Mouse (Mus musculus) embryonic facial prominence, embryonic 13.5 days (tissue): ENCODE data around the gene Lrrc57. TPM values are rescaled to one million over a fixed set of nuclear protein-coding genes. Genes with fewer than 3 reads are reported as not detected.
"Not testable (repeated sequence)": the region's sequence is repeated elsewhere in the genome, so short reads cannot be mapped to it uniquely, and the experiment has no call there.

ENCODE experiments used
- ATAC-seq: fragments of 200-750 bp; cut with Nextera tagmentation; 2 replicates; pipeline ENCODE4 v1.8.0; 2017; ENCODE audit warnings: low read depth; ENCODE audit not compliant: insufficient number of reproducible peaks, insufficient read depth, low FRiP score, low TSS enrichment
- H3K27ac ChIP-seq: fragments of 300-500 bp; sonication (generic); 2 replicates; pipeline ENCODE4 v1.5.1; 2015; ENCODE audit warnings: moderate library complexity, mild to moderate bottlenecking, inconsistent platforms
- H3K27me3 ChIP-seq: fragments of 300-500 bp; sonication (generic); 2 replicates; pipeline ENCODE4 v1.6.1; 2015; ENCODE audit warnings: mild to moderate bottlenecking, inconsistent platforms
- H3K36me3 ChIP-seq: fragments of 300-500 bp; sonication (generic); 2 replicates; pipeline ENCODE4 v1.6.1; 2015; ENCODE audit warnings: mild to moderate bottlenecking, inconsistent platforms
- H3K4me1 ChIP-seq: fragments of 300-500 bp; sonication (generic); 2 replicates; pipeline ENCODE4 v1.6.1; 2015; ENCODE audit warnings: inconsistent platforms
- H3K4me2 ChIP-seq: fragments of 300-500 bp; sonication (generic); 2 replicates; pipeline ENCODE4 v1.6.1; 2015; ENCODE audit warnings: moderate library complexity, mild to moderate bottlenecking, inconsistent platforms
- H3K4me3 ChIP-seq: fragments of 300-500 bp; sonication (generic); 2 replicates; pipeline ENCODE4 v1.5.1; 2015; ENCODE audit warnings: mild to moderate bottlenecking, inconsistent platforms
- H3K9ac ChIP-seq: fragments of 300-500 bp; sonication (generic); 2 replicates; pipeline ENCODE4 v1.6.1; 2015; ENCODE audit warnings: mild to moderate bottlenecking, inconsistent platforms
- H3K9me3 ChIP-seq: fragments of 300-500 bp; sonication (generic); 2 replicates; pipeline ENCODE4 v1.6.1; 2016; ENCODE audit warnings: inconsistent platforms
- WGBS: fragments of 180-500 bp; shearing (Covaris S2); methylation state at CpG from one replicate; pipeline ENCODE4 v1.1.7; 2015; ENCODE audit warnings: mixed read lengths; 5-methylcytosine and 5-hydroxymethylcytosine counted together
- polyA plus RNA-seq: library from polyadenylated mRNA; unstranded; fragments of >200 nt; fragmentation: Nextera tagmentation; extraction: Ambion mirVana; gene quantifications from 2 replicates; pipeline ENCODE4 v1.2.1, GENCODE M21; 2015

Lrrc57 gene
- polyA plus RNA-seq, 1 experiment from 2014 or later = 25.1 TPM

DNA sequence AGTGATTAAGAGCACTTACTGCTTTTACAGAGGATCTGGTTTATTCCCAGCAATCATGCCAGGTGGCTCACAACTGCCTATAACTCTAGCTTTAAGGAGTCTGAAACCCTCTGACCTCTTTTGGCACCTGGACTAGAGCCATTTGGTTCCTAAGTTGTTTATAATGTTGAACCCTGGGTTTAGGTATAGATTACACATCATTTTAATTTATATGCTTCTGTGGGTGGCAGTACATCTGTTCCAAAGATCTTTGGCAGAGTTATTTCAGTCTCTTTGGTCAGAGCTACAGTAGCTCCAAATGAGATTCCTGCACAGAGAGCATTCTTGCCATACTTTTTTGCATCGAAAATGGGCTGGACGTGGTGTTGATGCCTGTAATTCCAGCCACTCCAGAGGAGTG lies 11.6 kb downstream of the Lrrc57 start:
- WGBS = 91% methylated on average over 2 of the region's 2 CpGs
- Histone ChIP-seq H3K27ac (no peak overlapping the region), H3K36me3 (peaks cover 71% of the 10 kb centered on the region), H3K4me2 (no peak overlapping the region), H3K4me1 (no peaks in the 10 kb centered on the region), H3K4me3 (no peak overlapping the region), H3K9me3 (no peaks in the 10 kb centered on the region), H3K9ac (no peak overlapping the region), H3K27me3 (no peaks in the 10 kb centered on the region)
- ATAC-seq = no peak

GRCm38 (mm10) chr2:120592227-120592626 lies 17.1 kb downstream of the Lrrc57 start:
- no peak overlapping the region for H3K4me3 ChIP-seq
- H3K27ac ChIP-seq = no peak overlapping the region
- no peaks in the 10 kb centered on the region for H3K4me1 ChIP-seq
- ATAC-seq = no peak
- H3K9me3 ChIP-seq = no peaks in the 10 kb centered on the region
- no peaks in the 10 kb centered on the region for H3K27me3 ChIP-seq
- no peak overlapping the region for H3K4me2 ChIP-seq
- H3K9ac ChIP-seq = no peak overlapping the region
- WGBS = 95% methylated on average over 1 of the region's 1 CpGs
- H3K36me3 ChIP-seq = peaks cover 53% of the 10 kb centered on the region

DNA sequence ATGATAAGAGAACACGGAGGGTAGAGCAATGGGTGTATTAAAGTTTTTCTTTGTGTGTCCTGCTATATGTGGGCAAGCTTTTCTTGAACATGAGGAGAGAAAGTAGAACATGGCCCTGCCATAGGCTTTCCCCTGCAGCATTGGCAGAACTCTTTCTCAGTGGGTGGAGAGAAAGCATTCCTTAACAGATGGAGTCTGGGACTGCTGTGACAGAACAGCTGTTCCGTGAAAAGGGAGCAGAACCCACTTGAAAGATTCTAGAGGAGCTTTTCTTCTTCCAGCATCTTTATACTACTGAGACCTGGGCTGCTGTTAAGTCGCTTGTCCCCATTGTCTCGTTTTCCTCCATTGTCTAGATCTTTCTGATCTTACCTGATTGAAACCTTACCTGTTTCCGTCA lies 19.6 kb downstream of the Lrrc57 start:
- H3K4me2 ChIP-seq = no peak overlapping the region
- no peaks in the 10 kb centered on the region for H3K27me3 ChIP-seq
- H3K9ac ChIP-seq = no peak overlapping the region
- no peak overlapping the region for H3K4me3 ChIP-seq
- WGBS = 82% methylated on average over 5 of the region's 5 CpGs
- H3K36me3 ChIP-seq = peaks cover 53% of the 10 kb centered on the region
- H3K4me1 ChIP-seq = no peaks in the 10 kb centered on the region
- H3K27ac ChIP-seq = no peak overlapping the region
- no peak for ATAC-seq
- H3K9me3 ChIP-seq = no peaks in the 10 kb centered on the region

- peaks cover 18% of the 10 kb centered on the region for H3K4me1 ChIP-seq
- no peak overlapping the region for H3K27ac ChIP-seq
- no peak for ATAC-seq
- no peaks in the 10 kb centered on the region for H3K9me3 ChIP-seq
- no peak overlapping the region for H3K4me3 ChIP-seq
- H3K9ac ChIP-seq = no peak overlapping the region
- H3K36me3 ChIP-seq = peaks cover 4% of the 10 kb centered on the region; the same call in 1 of the 2 replicates
- WGBS = 77% methylated on average over 5 of the region's 5 CpGs
- H3K4me2 ChIP-seq = no peak overlapping the region
- no peaks in the 10 kb centered on the region for H3K27me3 ChIP-seq
Measured at GRCm38 (mm10) chr2:120578286-120578685, 31.0 kb downstream of the Lrrc57 start.

- Histone ChIP-seq H3K27ac (no peak overlapping the region), H3K9me3 (no peaks in the 10 kb centered on the region), H3K4me1 (peaks cover 18% of the 10 kb centered on the region), H3K9ac (no peak overlapping the region), H3K36me3 (no peaks in the 10 kb centered on the region), H3K4me2 (no peak overlapping the region), H3K4me3 (no peak overlapping the region), H3K27me3 (no peaks in the 10 kb centered on the region)
- ATAC-seq = no peak
- 86% methylated on average over 4 of the region's 4 CpGs for WGBS
Measured at GRCm38 (mm10) chr2:120577799-120578198, 31.5 kb downstream of the Lrrc57 start.

DNA sequence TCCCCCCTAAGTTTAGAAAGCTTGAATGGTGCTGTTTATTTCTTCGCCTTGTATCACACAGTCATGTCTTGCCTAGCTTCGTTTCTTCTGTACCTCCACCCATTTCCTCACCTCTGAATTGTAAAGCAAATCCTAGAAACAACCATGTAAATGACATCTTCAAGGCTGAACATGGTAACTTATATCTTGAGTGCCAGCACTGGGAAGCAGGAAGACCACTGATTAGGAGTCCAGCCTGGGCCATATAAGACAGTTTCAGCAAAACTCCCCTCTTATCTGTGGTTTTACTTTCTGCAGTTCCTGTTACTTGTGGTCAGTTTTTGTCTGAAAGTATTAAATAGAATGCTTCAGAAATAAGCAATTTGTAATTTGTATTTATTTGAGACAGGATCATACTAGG lies 33.3 kb downstream of the Lrrc57 start:
- WGBS = 82% methylated on average over 2 of the region's 2 CpGs
- Histone ChIP-seq H3K4me3 (no peak overlapping the region), H3K36me3 (peaks cover 11% of the 10 kb centered on the region), H3K9ac (no peak overlapping the region), H3K27ac (no peak overlapping the region), H3K27me3 (no peaks in the 10 kb centered on the region), H3K4me1 (peaks cover 18% of the 10 kb centered on the region), H3K4me2 (no peak overlapping the region), H3K9me3 (no peaks in the 10 kb centered on the region)
- ATAC-seq = no peak

GRCm38 (mm10) chr2:120575121-120575520 lies 34.2 kb downstream of the Lrrc57 start:
- peaks cover 18% of the 10 kb centered on the region for H3K4me1 ChIP-seq
- H3K9ac ChIP-seq = no peak overlapping the region
- peak overlapping the region; percentile 16 for H3K4me2 ChIP-seq
- H3K4me3 ChIP-seq = no peak overlapping the region
- H3K27ac ChIP-seq = peak overlapping the region; percentile 52
- H3K9me3 ChIP-seq = no peaks in the 10 kb centered on the region
- H3K36me3 ChIP-seq = peaks cover 11% of the 10 kb centered on the region
- H3K27me3 ChIP-seq = no peaks in the 10 kb centered on the region
- WGBS = 46% methylated on average over 3 of the region's 3 CpGs
- no peak for ATAC-seq

- not testable (repeated sequence) for H3K4me3 ChIP-seq, H3K27ac ChIP-seq, H3K27me3 ChIP-seq, H3K9ac ChIP-seq, H3K4me2 ChIP-seq, H3K9me3 ChIP-seq, ATAC-seq
- Histone ChIP-seq H3K4me1 (peaks cover 29% of the 10 kb centered on the region), H3K36me3 (peaks cover 11% of the 10 kb centered on the region)
- WGBS = 91% methylated on average over 3 of the region's 3 CpGs
Measured at GRCm38 (mm10) chr2:120572161-120572560, 37.2 kb downstream of the Lrrc57 start.

DNA sequence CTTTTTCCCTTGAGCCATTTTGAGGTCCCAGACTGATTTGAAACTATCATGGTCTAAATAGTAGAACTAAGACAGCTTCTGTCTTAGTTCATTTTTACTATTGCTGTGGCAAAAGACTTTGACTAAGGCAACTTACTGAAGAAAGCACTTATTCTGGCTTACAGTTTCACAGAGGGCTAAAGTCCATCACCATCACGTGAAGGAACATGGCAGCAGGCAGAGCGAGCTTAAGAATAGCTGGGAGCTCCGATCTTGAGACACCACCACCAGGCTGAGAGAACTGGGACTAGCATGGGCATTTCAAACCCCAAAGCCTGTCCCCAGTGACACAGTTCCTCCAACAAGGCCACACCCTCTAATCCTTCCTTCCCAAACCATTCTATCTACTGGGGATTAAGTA lies 38.2 kb downstream of the Lrrc57 start:
- no peak overlapping the region for H3K9ac ChIP-seq
- H3K36me3 ChIP-seq = peaks cover 11% of the 10 kb centered on the region
- no peak for ATAC-seq
- no peak overlapping the region for H3K4me2 ChIP-seq
- WGBS = 96% methylated on average over 3 of the region's 3 CpGs
- peaks cover 28% of the 10 kb centered on the region for H3K4me1 ChIP-seq
- H3K27me3 ChIP-seq = no peaks in the 10 kb centered on the region
- no peak overlapping the region for H3K4me3 ChIP-seq
- no peaks in the 10 kb centered on the region for H3K9me3 ChIP-seq
- H3K27ac ChIP-seq = no peak overlapping the region

GRCm38 (mm10) chr2:120567798-120568320 lies 41.5 kb downstream of the Lrrc57 start:
- Histone ChIP-seq H3K4me1 (peaks cover 14% of the 10 kb centered on the region), H3K4me2 (peak overlapping the region; percentile 73), H3K9me3 (no peaks in the 10 kb centered on the region), H3K4me3 (peak overlapping the region; percentile 80), H3K27me3 (no peaks in the 10 kb centered on the region), H3K9ac (peak overlapping the region; percentile 88), H3K36me3 (peaks cover 11% of the 10 kb centered on the region), H3K27ac (peak overlapping the region; percentile 89)
- under 1% methylated on average over 22 of the region's 22 CpGs for WGBS
- ATAC-seq = peak; percentile 33; the same call in 1 of the 2 replicates

- Histone ChIP-seq H3K4me3 (peak within 1 kb of the TSS; percentile 80), H3K4me1 (peaks cover 21% of the 10 kb centered on the region), H3K36me3 (peaks cover 11% of the 10 kb centered on the region), H3K27me3 (no peaks in the 10 kb centered on the region), H3K4me2 (peak within 1 kb of the TSS; percentile 73), H3K9ac (peak within 1 kb of the TSS; percentile 88), H3K27ac (peak within 1 kb of the TSS; percentile 89), H3K9me3 (no peaks in the 10 kb centered on the region)
- ATAC-seq = peak; percentile 92
- 1% methylated on average over 42 of the region's 42 CpGs for WGBS
Measured at GRCm38 (mm10) chr2:120566886-120567797, 42.2 kb downstream of the Lrrc57 start, which contains the start of gene Snap23. Gene Snap23 (plus strand): TSS chr2:120567671.

DNA sequence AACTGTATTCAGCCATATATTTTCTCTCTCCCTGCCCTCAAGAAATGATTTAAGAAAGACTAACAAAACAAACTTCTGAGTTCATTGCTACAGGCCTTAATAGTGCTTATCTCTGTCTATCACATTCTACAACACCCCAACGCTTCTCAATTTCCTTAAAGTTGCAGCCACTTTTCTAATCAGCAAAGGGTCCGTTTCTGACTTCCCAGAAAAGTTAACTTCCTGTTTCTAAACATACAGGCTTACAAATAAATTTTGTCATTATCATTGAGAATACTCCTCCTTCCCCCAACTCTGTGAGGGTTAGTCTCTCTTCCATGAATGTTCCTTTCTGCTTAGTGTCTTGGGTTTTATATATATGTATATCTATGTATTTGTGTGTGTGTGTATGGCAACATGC lies 44.0 kb downstream of the Lrrc57 start:
- H3K9ac ChIP-seq = no peak overlapping the region
- H3K27ac ChIP-seq = no peak overlapping the region
- no peak for ATAC-seq
- WGBS = 86% methylated on average over 2 of the region's 2 CpGs
- no peaks in the 10 kb centered on the region for H3K9me3 ChIP-seq
- H3K4me3 ChIP-seq = no peak overlapping the region
- no peaks in the 10 kb centered on the region for H3K27me3 ChIP-seq
- peaks cover 27% of the 10 kb centered on the region for H3K4me1 ChIP-seq
- no peak overlapping the region for H3K4me2 ChIP-seq
- H3K36me3 ChIP-seq = no peaks in the 10 kb centered on the region
